Mouse (Mus musculus) liver, adult 2 months (tissue): ENCODE data around the gene Fmod.

Source experiments
- CTCF ChIP-seq: fragments of 200-500 bp; IDR thresholded peaks from 2 replicates; pipeline ENCODE4 v1.5.1; 2011; ENCODE audit warnings: low read depth, low read length, control low read depth
- POLR2A ChIP-seq: fragments of 200-500 bp; IDR thresholded peaks from 2 replicates; pipeline ENCODE4 v1.6.1; 2011; ENCODE audit warnings: low read length, control low read depth; ENCODE audit not compliant: insufficient read depth; ENCODE audit errors: extremely low read depth

DNA sequence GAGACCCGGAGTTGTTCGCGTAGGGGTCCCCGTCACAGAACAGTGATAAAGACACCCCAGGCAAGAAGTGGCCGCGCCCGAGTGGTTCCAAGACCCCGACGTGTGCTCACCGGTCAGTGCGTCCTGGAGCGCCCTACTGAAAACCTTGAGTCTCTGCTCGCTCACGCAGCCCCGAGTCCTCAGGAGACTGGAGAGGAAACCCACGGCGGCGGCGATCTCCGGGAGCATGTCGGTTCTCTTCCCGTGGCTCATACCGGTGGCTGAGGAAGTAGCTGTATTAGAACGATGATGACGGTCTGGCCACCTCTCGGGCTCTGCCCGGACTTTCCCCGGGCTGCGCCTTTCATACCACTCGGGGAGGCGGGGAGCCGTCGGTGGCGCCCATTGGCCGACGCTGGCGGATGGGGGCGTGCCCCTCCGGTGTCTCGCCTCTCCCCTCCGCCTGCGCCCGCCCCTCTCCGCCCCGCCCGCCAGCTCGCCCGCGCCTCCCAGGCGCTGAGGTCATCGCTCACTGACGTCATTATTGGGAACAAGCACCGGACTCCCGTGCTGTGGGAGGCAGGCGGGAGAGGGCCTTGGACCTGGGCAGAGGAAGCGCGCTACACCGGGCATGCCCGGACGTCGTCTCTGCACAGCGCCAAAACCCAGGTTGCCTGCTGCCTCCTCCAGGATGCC is 41.9 kb downstream of the Fmod start, which contains the start of gene Btg2:
- TF ChIP-seq CTCF (0 out of 2 replicates have a peak, but pooled peaks have one; percentile 3), POLR2A (peak; percentile 100)
